Mouse (Mus musculus): ENCODE measurements around the gene Zfpm1.
A peak's percentile ranks its signal among the peaks of the same experiment; 100 is the strongest.

GRCm38 (mm10) chr8:122332753-122333506 lies 51.0 kb downstream of the Zfpm1 start:
- peak; percentile 90 for TF ChIP-seq CTCF (IDR thresholded peaks at IDR 0.05; ENCODE audit: control insufficient read depth, insufficient read depth, insufficient read length)
- TF ChIP-seq USF1 (IDR thresholded peaks at IDR 0.05; ENCODE audit: low read depth), result no peak
- no peak for TF ChIP-seq MYOD1 (IDR thresholded peaks at IDR 0.05; ENCODE audit: control insufficient read depth, insufficient read length, low read depth)
- TF ChIP-seq MYOG (IDR thresholded peaks at IDR 0.05; ENCODE audit: control insufficient read depth, extremely low read depth, insufficient read length), result no peak

All from C2C12 (cell line).